Mouse (Mus musculus) hindbrain, embryonic 14.5 days (tissue): ENCODE results near the gene Rassf10. TPM values are rescaled to one million over a fixed set of nuclear protein-coding genes. Genes with fewer than 3 reads are reported as not detected.

ENCODE experiments used
- ATAC-seq: fragments of 200-750 bp; cut with Nextera tagmentation; 2 replicates; pipeline ENCODE4 v1.8.0; 2017; ENCODE audit warnings: moderate number of reproducible peaks, mild to moderate bottlenecking, moderate TSS enrichment, moderate library complexity; ENCODE audit not compliant: low FRiP score
- DNase-seq: peaks from one replicate; pipeline ENCODE4 v3.0.0-alpha.2; 2015; ENCODE audit warnings: low spot score
- H3K27ac ChIP-seq: fragments of 300-500 bp; sonication (generic); 2 replicates; pipeline ENCODE4 v1.5.1; 2014; ENCODE audit warnings: mild to moderate bottlenecking, moderate library complexity
- H3K27me3 ChIP-seq: fragments of 300-500 bp; sonication (generic); 2 replicates; pipeline ENCODE4 v1.6.1; 2014; ENCODE audit warnings: mild to moderate bottlenecking, low read length, mixed read lengths; ENCODE audit not compliant: control insufficient read depth, insufficient read depth
- H3K36me3 ChIP-seq: fragments of 300-500 bp; sonication (generic); replicated peaks from 2 replicates; pipeline ENCODE4 v1.6.1; 2014; ENCODE audit not compliant: control insufficient read depth, insufficient read depth
- H3K4me1 ChIP-seq: fragments of 300-500 bp; sonication (generic); replicated peaks from 2 replicates; pipeline ENCODE4 v1.6.1; 2014; ENCODE audit warnings: antibody characterized with exemption, low read length, mixed read lengths; ENCODE audit not compliant: control insufficient read depth, insufficient read depth
- H3K4me2 ChIP-seq: fragments of 300-500 bp; sonication (generic); replicated peaks from 2 replicates; pipeline ENCODE4 v1.6.1; 2014; ENCODE audit warnings: mild to moderate bottlenecking, moderate library complexity
- H3K4me3 ChIP-seq: fragments of 300-500 bp; sonication (generic); replicated peaks from 2 replicates; pipeline ENCODE4 v1.5.1; 2014; ENCODE audit warnings: mild to moderate bottlenecking, low read length
- H3K9ac ChIP-seq: fragments of 300-500 bp; sonication (generic); 2 replicates; pipeline ENCODE4 v1.6.1; 2014
- H3K9me3 ChIP-seq: fragments of 300-500 bp; sonication (generic); 2 replicates; pipeline ENCODE4 v1.6.1; 2016; ENCODE audit warnings: low read length; ENCODE audit not compliant: control insufficient read depth
- WGBS: fragments of 180-500 bp; shearing (Covaris S2); extraction: QIAGEN DNeasy Blood & Tissue Kit; methylation state at CpG from one replicate; pipeline ENCODE4 v1.1.7; 2014; 5-methylcytosine and 5-hydroxymethylcytosine counted together
- polyA plus RNA-seq: library from polyadenylated mRNA; unstranded; fragments of >200 nt; fragmentation: Nextera tagmentation; extraction: Ambion mirVana; gene quantifications from 2 replicates; pipeline ENCODE4 v1.2.1, GENCODE M21; 2014

The Rassf10 gene
- polyA plus RNA-seq, result 2.6 and 3.1 TPM in 2 replicates

DNA sequence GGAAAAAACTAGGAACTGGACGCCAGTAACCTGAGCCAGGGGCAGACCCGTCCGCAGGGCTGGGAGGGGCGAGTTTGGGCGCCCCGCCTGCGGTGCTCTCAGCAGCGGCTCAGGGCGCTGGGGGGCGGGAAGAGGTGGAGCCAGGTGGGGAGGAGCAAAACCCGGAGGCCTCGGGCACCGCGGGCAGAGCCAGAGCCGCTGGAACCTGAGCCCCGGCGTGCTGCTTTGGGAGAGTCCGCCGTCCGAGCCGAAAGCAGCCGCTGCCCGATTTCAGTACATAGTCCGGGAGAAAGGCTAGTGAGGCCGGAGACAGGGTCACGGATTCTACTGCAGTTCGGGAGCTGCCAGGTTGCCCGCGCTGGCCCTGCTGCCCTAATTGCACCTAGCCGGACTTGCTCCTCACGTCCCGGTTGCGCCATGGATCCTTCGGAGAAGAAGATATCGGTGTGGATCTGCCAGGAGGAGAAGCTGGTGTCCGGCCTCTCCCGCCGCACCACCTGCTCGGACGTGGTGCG, at the start of gene Rassf10:
TSS of gene Rassf10 (plus strand) at position 186 of the 515 bp plus-strand sequence.
- Histone ChIP-seq H3K9me3 (no peaks in the 10 kb centered on the region), H3K4me3 (peak within 1 kb of the TSS; percentile 42), H3K27ac (no peak within 1 kb of the TSS), H3K9ac (peak within 1 kb of the TSS; percentile 59), H3K4me2 (peak within 1 kb of the TSS; percentile 84), H3K36me3 (no peaks in the 10 kb centered on the region), H3K27me3 (peaks cover 49% of the 10 kb centered on the region), H3K4me1 (peaks cover 13% of the 10 kb centered on the region)
- DNase-seq (peak; percentile 34), ATAC-seq (peak; percentile 51; the same call in 1 of the 2 replicates)
- WGBS, result under 1% methylated on average over 41 of the region's 41 CpGs

DNA sequence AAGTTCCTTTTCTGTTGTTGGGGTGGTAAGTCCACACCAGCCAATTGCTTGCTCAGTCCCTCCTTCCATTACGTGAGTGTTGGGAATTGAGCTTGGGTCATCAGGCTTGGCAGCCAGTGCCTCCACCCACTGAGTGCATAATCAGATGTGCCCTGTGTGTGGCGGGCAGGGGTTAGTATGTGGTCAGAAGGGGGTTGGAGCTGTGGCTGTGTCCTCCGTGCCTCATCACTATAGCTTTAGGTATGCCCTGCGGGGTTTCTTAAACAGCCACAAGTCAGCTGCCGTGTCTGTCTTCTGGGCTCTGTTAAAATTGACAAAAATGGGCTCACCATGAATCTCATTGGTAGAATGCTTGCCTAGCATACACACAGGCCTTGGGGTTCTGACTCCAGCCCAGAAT, 46.9 kb upstream of the Rassf10 start:
- no peaks in the 10 kb centered on the region for H3K4me1 ChIP-seq
- H3K9ac ChIP-seq, result no peak overlapping the region
- H3K9me3 ChIP-seq, result no peaks in the 10 kb centered on the region
- H3K27ac ChIP-seq, result no peak overlapping the region
- no peaks in the 10 kb centered on the region for H3K27me3 ChIP-seq
- no peak overlapping the region for H3K4me2 ChIP-seq
- H3K4me3 ChIP-seq, result no peak overlapping the region
- DNase-seq (no peak), ATAC-seq (no peak)
- no peaks in the 10 kb centered on the region; the same call in 1 of the 2 replicates for H3K36me3 ChIP-seq
- 60% methylated on average over 5 of the region's 5 CpGs for WGBS

DNA sequence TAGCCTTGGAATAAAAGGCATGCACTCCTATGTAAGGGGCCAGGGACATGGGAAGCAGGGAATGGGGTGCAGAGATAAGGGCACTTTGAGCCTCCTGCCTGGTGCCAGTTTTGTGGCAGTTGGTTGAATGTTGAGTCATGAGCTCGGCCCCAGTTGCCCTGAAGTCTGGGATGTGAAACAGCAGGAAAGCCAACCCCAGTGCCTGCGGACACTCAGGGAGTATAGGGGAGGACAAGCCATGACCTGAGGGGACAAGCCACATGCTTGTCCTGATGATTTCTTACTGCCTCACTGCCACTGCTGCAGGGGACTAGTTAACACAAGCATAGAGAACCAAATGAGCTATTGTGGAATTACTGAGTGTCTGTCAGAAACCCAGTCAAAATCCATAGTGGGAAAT, 46.3 kb upstream of the Rassf10 start:
- H3K9ac ChIP-seq, result no peak overlapping the region
- no peaks in the 10 kb centered on the region for H3K9me3 ChIP-seq
- no peak overlapping the region for H3K4me3 ChIP-seq
- no peak for ATAC-seq
- H3K27ac ChIP-seq, result no peak overlapping the region
- no peaks in the 10 kb centered on the region; the same call in 1 of the 2 replicates for H3K36me3 ChIP-seq
- 60% methylated on average over 2 of the region's 2 CpGs for WGBS
- H3K27me3 ChIP-seq, result no peaks in the 10 kb centered on the region
- no peak overlapping the region for H3K4me2 ChIP-seq
- no peak for DNase-seq
- no peaks in the 10 kb centered on the region for H3K4me1 ChIP-seq

DNA sequence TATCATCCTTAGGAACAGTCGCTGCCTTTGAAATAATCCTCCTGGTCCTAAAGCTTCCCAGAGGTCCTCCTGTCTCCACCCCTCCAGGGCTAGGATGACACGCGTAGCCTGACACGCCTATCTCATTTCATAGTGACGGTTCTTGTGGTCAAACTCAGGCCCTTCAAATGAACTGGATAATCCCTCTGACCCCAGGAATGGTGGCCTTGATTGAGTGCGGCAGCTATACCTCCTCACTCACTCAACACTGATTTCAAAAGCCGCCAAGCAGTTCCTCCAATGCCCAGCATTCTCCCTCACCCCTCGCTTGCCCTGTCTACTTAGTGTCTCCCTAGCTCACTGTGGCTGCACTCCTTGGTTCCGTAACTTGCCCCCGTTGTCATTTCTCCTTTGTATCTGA, 44.6 kb upstream of the Rassf10 start:
- no peaks in the 10 kb centered on the region for H3K36me3 ChIP-seq
- no peak overlapping the region for H3K27ac ChIP-seq
- no peak overlapping the region for H3K4me3 ChIP-seq
- DNase-seq, result no peak
- no peaks in the 10 kb centered on the region for H3K27me3 ChIP-seq
- 87% methylated on average over 10 of the region's 10 CpGs for WGBS
- no peak overlapping the region for H3K9ac ChIP-seq
- no peaks in the 10 kb centered on the region for H3K9me3 ChIP-seq
- H3K4me1 ChIP-seq, result no peaks in the 10 kb centered on the region
- no peak overlapping the region for H3K4me2 ChIP-seq
- ATAC-seq, result no peak

DNA sequence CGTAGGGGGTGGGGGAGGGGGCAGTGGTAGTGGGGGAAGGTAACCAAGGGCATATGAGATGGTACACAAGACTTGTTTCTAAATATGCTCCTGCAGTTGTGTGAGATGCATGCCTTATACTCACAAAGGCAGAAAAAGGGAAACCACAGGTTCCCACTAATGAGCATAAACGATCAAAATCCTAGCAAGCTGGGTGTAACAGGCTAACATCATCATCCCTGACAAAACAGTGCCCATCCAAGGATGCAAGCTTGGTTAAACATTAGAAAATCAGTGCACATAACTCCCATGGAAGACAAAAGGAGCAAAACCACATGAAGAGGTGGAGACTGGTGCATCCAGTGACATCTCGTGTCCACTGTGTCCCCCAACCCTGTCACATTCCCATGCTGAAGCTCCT, 40.8 kb upstream of the Rassf10 start:
- DNase-seq (no peak), ATAC-seq (no peak)
- H3K27me3 ChIP-seq, result no peaks in the 10 kb centered on the region
- 83% methylated on average over 3 of the region's 3 CpGs for WGBS
- no peak overlapping the region for H3K4me3 ChIP-seq
- H3K4me2 ChIP-seq, result no peak overlapping the region
- H3K9ac ChIP-seq, result no peak overlapping the region
- no peaks in the 10 kb centered on the region for H3K9me3 ChIP-seq
- H3K27ac ChIP-seq, result no peak overlapping the region
- no peaks in the 10 kb centered on the region for H3K36me3 ChIP-seq
- peaks cover 6% of the 10 kb centered on the region; the same call in 1 of the 2 replicates for H3K4me1 ChIP-seq

DNA sequence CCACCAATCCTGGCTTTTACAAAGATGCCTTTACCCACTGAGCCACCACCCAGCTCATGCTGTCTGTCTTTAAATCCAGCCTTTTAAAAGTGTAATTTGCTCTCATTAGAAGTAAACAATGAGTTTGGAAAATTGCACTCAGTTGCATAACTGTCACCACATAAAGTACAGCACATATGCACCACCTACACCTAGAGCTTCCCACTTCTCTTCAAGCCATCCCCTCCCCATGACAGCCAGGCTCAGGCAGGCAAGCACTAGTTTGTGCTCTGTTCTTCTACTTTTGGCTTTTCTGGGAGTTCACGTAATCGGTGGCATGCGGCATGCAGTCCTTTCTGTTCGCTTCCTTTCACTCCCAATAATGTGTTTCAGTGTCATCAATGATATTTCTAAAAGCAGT, 38.2 kb upstream of the Rassf10 start:
- WGBS, result 60% methylated on average over 4 of the region's 4 CpGs
- H3K9me3 ChIP-seq, result no peaks in the 10 kb centered on the region
- H3K4me1 ChIP-seq, result peaks cover 16% of the 10 kb centered on the region
- H3K27ac ChIP-seq, result no peak overlapping the region
- no peaks in the 10 kb centered on the region for H3K36me3 ChIP-seq
- ATAC-seq (no peak), DNase-seq (no peak)
- H3K27me3 ChIP-seq, result no peaks in the 10 kb centered on the region
- H3K9ac ChIP-seq, result no peak overlapping the region
- H3K4me3 ChIP-seq, result no peak overlapping the region
- no peak overlapping the region for H3K4me2 ChIP-seq

DNA sequence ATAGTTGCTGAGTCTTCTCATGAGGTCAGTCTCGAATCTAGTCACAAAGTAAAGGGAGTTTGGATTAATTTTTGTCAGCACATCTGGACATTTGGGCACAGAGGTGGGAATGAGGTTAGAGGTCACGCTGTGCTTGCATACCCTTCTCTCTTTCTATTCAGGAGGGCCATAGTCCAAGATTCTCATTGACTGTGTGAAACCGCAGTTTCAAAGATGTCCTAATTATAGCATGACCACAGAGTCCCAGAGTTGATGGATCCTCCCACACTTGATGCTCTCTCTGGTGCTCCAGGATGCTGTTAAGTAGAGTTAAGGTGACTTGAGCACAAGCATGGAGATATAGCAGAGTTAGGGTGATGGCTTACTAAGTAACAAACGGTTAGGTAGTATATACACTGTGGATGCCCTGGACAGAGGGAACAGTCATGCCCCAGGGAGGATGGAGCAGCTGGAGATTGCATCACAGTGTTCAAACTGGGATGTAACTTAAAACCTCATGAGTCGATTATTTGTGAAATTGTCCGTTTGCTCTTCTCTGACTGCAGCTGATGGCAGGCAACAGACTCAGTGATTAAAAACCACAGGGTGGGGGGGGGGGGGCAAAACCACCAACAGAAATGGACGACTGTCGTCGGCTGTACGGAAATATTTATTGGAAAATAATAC, 36.0 kb upstream of the Rassf10 start:
- no peaks in the 10 kb centered on the region for H3K36me3 ChIP-seq
- H3K4me1 ChIP-seq, result peaks cover 16% of the 10 kb centered on the region
- no peaks in the 10 kb centered on the region for H3K9me3 ChIP-seq
- DNase-seq (no peak), ATAC-seq (no peak)
- peak overlapping the region; percentile 37; the same call in 1 of the 2 replicates for H3K4me2 ChIP-seq
- no peak overlapping the region for H3K4me3 ChIP-seq
- H3K27ac ChIP-seq, result no peak overlapping the region
- no peak overlapping the region for H3K9ac ChIP-seq
- WGBS, result 37% methylated on average over 10 of the region's 10 CpGs
- H3K27me3 ChIP-seq, result no peaks in the 10 kb centered on the region

DNA sequence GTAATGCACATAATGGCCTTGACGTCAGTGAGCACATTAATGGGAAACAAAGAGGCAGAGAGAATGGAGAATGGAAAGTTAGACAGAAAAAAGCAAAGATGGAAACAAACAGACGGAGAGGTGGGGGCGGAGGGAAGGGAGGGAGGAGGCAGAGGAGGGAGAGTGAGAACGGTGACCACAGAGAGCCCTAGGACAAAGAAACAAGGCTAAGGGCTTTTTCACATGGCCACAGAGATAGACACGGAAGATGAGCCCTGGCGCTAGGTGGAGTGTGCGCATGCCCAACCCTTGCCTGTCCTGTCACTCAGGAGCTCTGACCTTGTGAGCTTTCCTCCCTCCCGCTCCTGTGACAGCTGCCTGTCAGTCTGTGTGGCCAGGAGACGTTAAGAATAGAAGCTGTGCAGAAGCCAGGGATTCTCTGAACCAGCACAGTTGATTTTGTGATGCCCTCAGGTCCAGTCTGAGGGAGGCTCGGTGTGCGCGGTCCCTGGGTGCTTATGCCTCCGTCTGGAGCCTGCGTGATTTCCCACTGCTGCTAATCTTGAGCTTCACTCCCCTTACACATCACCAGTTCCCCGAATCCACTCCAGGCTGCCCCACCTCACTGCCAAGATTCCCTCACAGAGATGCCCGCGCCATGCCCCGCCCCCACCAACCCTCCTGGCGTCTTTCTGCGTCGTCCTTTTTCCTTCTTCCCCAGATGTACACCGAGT, 35.3 kb upstream of the Rassf10 start:
- no peaks in the 10 kb centered on the region for H3K36me3 ChIP-seq
- H3K4me1 ChIP-seq, result peaks cover 16% of the 10 kb centered on the region
- ATAC-seq (peak; percentile 25; the same call in 1 of the 2 replicates), DNase-seq (no peak)
- 44% methylated on average over 22 of the region's 22 CpGs for WGBS
- no peaks in the 10 kb centered on the region for H3K9me3 ChIP-seq
- H3K9ac ChIP-seq, result peak overlapping the region; percentile 4
- H3K4me2 ChIP-seq, result peak overlapping the region; percentile 37
- H3K27me3 ChIP-seq, result no peaks in the 10 kb centered on the region
- H3K27ac ChIP-seq, result 0 out of 2 replicates have a peak overlapping the region, but pooled peaks have one; percentile 6
- no peak overlapping the region for H3K4me3 ChIP-seq

DNA sequence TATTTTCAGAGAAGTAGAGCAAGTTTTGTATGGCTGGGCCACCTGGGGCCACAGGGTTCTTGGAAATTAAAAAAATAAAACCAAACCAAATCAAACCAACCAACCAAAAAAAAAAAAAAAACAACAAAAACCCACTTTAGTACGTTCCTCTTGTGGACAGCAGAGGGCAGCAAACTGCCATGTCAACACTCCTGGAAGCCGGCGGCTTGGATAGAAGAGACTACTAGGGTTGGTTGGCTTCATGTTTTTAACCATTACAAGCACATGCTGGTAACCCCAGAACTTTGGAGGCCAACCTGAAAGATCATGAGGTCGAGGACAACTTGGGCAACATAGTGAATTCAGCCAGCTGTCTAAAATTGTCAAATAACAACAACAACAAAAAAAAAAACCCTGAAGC, 33.9 kb upstream of the Rassf10 start:
- peaks cover 16% of the 10 kb centered on the region for H3K4me1 ChIP-seq
- no peak overlapping the region for H3K4me2 ChIP-seq
- WGBS, result under 1% methylated on average over 4 of the region's 4 CpGs
- H3K9ac ChIP-seq, result no peak overlapping the region
- no peak for ATAC-seq
- no peak overlapping the region for H3K4me3 ChIP-seq
- DNase-seq, result peak; percentile 83
- no peaks in the 10 kb centered on the region for H3K9me3 ChIP-seq
- H3K27me3 ChIP-seq, result no peaks in the 10 kb centered on the region
- H3K36me3 ChIP-seq, result no peaks in the 10 kb centered on the region
- no peak overlapping the region for H3K27ac ChIP-seq
